Mouse (Mus musculus): ENCODE measurements at regions not wholly inside any gene's neighbourhood (a gene's known extent, or its start where the extent isn't known, plus 50 kb on each side); places are given as distances from the start of the nearest gene placed in this dataset.
"Not testable (repeated sequence)": the region's sequence is repeated elsewhere in the genome, so short reads cannot be mapped to it uniquely, and the experiment has no call there.

- DNase-seq: no peak
These were observed 803.9 kb upstream of the Gm10800 start for GRCm38 (mm10) chr2:99470856-99471465.

DNA sequence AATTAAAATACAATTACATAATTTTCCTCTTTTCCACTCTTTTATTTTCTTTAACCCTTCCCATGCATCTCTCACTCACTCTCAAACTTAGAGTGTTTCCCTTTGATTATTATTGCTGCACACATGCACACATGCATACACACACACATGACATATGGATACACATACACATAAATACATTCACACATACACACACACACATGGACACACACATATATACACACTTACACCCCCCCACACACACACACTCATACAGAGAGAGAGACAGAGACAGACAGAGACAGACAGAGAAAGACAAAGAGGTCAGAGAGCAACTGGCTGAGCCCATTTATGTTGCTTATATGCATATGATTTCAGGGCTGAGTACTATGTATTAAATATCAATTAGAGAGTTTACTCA, 764.2 kb upstream of the Gm10800 start:
- no peak for DNase-seq

DNA sequence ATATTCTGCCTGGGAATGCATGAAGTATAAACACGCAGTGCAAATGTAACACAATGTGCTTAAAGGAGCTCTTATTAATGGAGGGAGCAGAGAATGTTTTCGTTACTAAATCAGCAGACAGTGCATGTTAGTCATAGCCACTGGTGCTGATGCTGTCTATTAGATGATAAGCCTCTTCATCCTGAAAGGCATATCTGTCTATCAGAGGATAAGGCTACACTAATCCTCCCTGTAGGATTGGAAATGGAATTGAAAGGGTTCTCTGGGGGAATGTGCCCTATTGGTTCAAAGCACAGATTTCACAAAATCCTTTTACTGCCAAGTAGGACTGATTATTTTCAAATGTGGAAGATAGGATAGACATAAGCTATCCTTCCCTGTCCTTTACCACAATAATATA, 763.4 kb upstream of the Gm10800 start:
- DNase-seq: no peak

- DNase-seq: no peak
These were observed 754.5 kb upstream of the Gm10800 start for GRCm38 (mm10) chr2:99421622-99422021.

GRCm38 (mm10) chr2:99409483-99409882, 742.4 kb upstream of the Gm10800 start:
- no peak for DNase-seq

DNA sequence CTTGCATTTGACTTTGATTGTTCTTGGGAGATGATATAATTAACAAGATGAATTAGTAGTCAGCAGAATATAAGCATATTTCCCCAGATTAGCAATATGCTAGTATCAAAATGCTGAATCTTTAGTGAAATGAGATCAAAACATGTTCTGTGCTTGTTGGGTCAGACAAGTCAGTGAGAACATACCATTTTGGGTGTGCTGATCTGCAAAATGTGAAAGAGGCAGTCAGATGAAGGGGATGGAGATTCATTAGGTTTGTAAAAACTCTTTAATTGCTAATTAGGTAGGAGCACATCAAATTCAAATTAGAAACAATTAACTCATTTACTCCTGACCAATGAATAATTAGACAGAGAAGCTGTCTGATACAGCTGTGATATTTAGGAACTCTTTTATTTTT, 712.6 kb upstream of the Gm10800 start:
- DNase-seq: no peak

DNA sequence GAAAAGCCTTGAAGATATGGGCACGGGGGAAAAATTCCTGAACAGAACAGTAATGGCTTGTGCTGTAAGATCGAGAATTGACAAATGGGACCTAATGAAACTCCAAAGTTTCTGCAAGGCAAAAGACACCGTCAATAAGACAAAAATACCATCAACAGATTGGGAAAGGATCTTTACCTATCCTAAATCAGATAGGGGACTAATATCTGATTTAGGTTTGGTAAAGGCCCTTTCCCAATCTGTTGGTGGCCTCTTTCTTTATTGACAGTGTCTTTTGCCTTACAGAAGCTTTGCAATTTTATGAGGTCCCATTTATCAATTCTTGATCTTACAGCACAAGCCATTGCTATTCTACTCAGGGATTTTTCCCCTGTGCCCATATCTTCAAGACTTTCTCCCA, 696.5 kb upstream of the Gm10800 start:
- not testable (repeated sequence) for DNase-seq

DNA sequence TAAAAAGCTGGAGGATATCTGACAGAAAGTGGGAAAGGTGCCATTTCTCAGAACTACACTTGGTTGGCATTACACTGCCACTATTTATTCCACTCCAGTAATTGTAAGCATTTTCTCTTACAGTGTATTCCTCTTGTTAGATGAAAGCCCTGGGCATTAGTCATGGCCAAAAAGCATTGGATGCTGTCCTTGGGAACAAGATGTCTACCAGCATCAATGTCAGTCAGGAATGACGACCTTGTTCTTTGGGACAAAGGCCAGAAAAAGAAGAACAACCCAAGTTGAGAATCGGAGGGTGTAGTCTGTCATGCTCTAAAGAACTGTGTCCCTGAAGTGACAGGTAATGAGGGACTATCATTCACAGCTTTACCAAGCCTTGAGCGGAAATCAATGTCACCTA, 662.1 kb upstream of the Gm10800 start:
- DNase-seq: peak; percentile 62
